Mouse (Mus musculus) testis, postnatal 10 days (tissue): ENCODE data around the gene Tns2.
A peak's percentile ranks its signal among the peaks of the same experiment; 100 is the strongest.

Experiments used
- DNase-seq: peaks from one replicate; pipeline ENCODE4 v3.0.0; 2021; ENCODE audit warnings: low spot score

Gene Tns2

GRCm38 (mm10) chr15:102092222-102092621, 8.0 kb upstream of the Tns2 start:
- DNase-seq: no peak

- no peak for DNase-seq
These were observed 6.1 kb upstream of the Tns2 start for GRCm38 (mm10) chr15:102094157-102094556.

- no peak for DNase-seq
These were observed 5.2 kb upstream of the Tns2 start for GRCm38 (mm10) chr15:102094988-102095387.

- DNase-seq: no peak
These were observed 2.9 kb upstream of the Tns2 start for GRCm38 (mm10) chr15:102097147-102097915.

GRCm38 (mm10) chr15:102097991-102098555, 2.1 kb upstream of the Tns2 start:
- no peak for DNase-seq

- DNase-seq: no peak
These were observed 953 bp upstream of the Tns2 start for GRCm38 (mm10) chr15:102099260-102099659.

GRCm38 (mm10) chr15:102099771-102100160, 447 bp upstream of the Tns2 start:
- no peak for DNase-seq

GRCm38 (mm10) chr15:102100996-102101671, 921 bp downstream of the Tns2 start:
- peak; percentile 58 for DNase-seq

- peak; percentile 54 for DNase-seq
These were observed 1.7 kb downstream of the Tns2 start for GRCm38 (mm10) chr15:102101672-102102541.

GRCm38 (mm10) chr15:102102548-102103121, 2.4 kb downstream of the Tns2 start:
- DNase-seq: peak; percentile 64

- DNase-seq: peak; percentile 61
These were observed 3.2 kb downstream of the Tns2 start for GRCm38 (mm10) chr15:102103371-102103946.

- peak; percentile 65 for DNase-seq
These were observed 3.8 kb downstream of the Tns2 start for GRCm38 (mm10) chr15:102103947-102104555.

GRCm38 (mm10) chr15:102105360-102105759, 5.1 kb downstream of the Tns2 start:
- DNase-seq: peak; percentile 80

GRCm38 (mm10) chr15:102105764-102106730, 5.8 kb downstream of the Tns2 start:
- DNase-seq: peak; percentile 63

GRCm38 (mm10) chr15:102106754-102107456, 6.7 kb downstream of the Tns2 start:
- no peak for DNase-seq

- DNase-seq: peak; percentile 87
These were observed 7.7 kb downstream of the Tns2 start for GRCm38 (mm10) chr15:102107689-102108573.

- peak; percentile 86 for DNase-seq
These were observed 8.7 kb downstream of the Tns2 start for GRCm38 (mm10) chr15:102108651-102109525.
